Mouse (Mus musculus) embryonic facial prominence, embryonic 13.5 days (tissue): Measurements from ENCODE around the gene Pdzd4. TPM values are rescaled to one million over a fixed set of nuclear protein-coding genes. Genes with fewer than 3 reads are reported as not detected.

Experiments used
- ATAC-seq: fragments of 200-750 bp; cut with Nextera tagmentation; 2 replicates; pipeline ENCODE4 v1.8.0; 2017; ENCODE audit warnings: low read depth; ENCODE audit not compliant: insufficient number of reproducible peaks, insufficient read depth, low FRiP score, low TSS enrichment
- H3K27ac ChIP-seq: fragments of 300-500 bp; sonication (generic); 2 replicates; pipeline ENCODE4 v1.5.1; 2015; ENCODE audit warnings: moderate library complexity, mild to moderate bottlenecking, inconsistent platforms
- H3K27me3 ChIP-seq: fragments of 300-500 bp; sonication (generic); 2 replicates; pipeline ENCODE4 v1.6.1; 2015; ENCODE audit warnings: mild to moderate bottlenecking, inconsistent platforms
- H3K36me3 ChIP-seq: fragments of 300-500 bp; sonication (generic); 2 replicates; pipeline ENCODE4 v1.6.1; 2015; ENCODE audit warnings: mild to moderate bottlenecking, inconsistent platforms
- H3K4me1 ChIP-seq: fragments of 300-500 bp; sonication (generic); 2 replicates; pipeline ENCODE4 v1.6.1; 2015; ENCODE audit warnings: inconsistent platforms
- H3K4me2 ChIP-seq: fragments of 300-500 bp; sonication (generic); 2 replicates; pipeline ENCODE4 v1.6.1; 2015; ENCODE audit warnings: moderate library complexity, mild to moderate bottlenecking, inconsistent platforms
- H3K4me3 ChIP-seq: fragments of 300-500 bp; sonication (generic); 2 replicates; pipeline ENCODE4 v1.5.1; 2015; ENCODE audit warnings: mild to moderate bottlenecking, inconsistent platforms
- H3K9ac ChIP-seq: fragments of 300-500 bp; sonication (generic); 2 replicates; pipeline ENCODE4 v1.6.1; 2015; ENCODE audit warnings: mild to moderate bottlenecking, inconsistent platforms
- H3K9me3 ChIP-seq: fragments of 300-500 bp; sonication (generic); 2 replicates; pipeline ENCODE4 v1.6.1; 2016; ENCODE audit warnings: inconsistent platforms
- WGBS: fragments of 180-500 bp; shearing (Covaris S2); methylation state at CpG from one replicate; pipeline ENCODE4 v1.1.7; 2015; ENCODE audit warnings: mixed read lengths; 5-methylcytosine and 5-hydroxymethylcytosine counted together
- polyA plus RNA-seq: library from polyadenylated mRNA; unstranded; fragments of >200 nt; fragmentation: Nextera tagmentation; extraction: Ambion mirVana; gene quantifications from 2 replicates; pipeline ENCODE4 v1.2.1, GENCODE M21; 2015

The Pdzd4 gene
- 1.7 and 2.1 TPM in 2 replicates for polyA plus RNA-seq

DNA sequence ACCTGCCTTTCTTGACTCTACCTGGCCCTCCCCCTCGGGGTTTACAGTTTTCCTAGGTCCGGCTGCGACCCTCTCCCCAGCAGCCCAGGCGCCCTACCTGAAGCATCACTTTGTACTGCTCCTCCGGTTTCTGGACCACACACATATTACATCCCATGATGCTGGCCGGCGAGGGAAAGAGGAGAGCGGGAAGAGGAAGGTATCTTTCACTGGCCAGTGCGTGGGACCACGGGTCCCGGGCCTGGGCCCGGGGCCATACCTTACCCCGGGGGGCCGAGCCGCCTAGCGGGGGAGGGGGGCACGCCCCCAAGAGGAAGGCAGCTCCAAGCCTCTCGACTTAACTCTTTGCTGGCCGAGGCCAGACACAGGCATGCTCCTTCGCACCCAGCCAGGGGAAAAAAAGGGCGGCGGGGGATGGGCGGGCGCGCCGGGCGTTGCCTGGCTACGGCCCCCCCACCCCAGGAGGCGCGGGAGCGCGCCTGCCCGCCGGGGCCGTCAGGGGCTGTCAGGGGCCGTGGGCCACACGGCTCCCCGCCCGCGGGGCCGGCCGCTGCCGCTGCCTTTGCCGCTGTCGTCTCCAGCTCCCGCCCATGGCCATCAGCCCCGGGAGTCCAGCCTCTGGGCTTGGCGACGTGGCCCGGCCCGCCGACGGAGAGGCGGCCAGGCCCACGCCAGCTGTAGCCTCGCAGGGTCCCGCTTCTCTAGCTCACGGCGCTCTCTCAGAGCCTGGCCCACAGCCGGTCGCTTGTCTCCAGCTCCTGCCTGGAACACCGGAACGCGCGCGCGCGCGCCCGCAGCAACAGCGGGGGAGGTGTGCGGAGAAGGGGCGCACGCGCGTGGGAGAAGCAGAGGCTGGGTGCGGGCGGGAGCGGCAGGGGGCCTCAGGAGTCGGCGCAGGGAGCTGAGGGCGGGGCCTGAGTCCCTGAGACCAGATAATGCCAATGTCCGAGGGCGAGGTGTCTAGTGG is at the start of gene Pdzd4:
Gene Pdzd4, minus strand, starts transcription at position 785 of the 967 bp plus-strand sequence.
- H3K9ac ChIP-seq, result peak within 1 kb of the TSS; percentile 82
- ATAC-seq, result peak; percentile 68
- no peaks in the 10 kb centered on the region for H3K9me3 ChIP-seq
- peak within 1 kb of the TSS; percentile 66 for H3K27ac ChIP-seq
- H3K4me3 ChIP-seq, result peak within 1 kb of the TSS; percentile 64
- peaks cover 4% of the 10 kb centered on the region; the same call in 1 of the 2 replicates for H3K4me1 ChIP-seq
- H3K36me3 ChIP-seq, result no peaks in the 10 kb centered on the region
- WGBS, result 26% methylated on average over 75 of the region's 84 CpGs
- peak within 1 kb of the TSS; percentile 69 for H3K4me2 ChIP-seq
- H3K27me3 ChIP-seq, result peaks cover 14% of the 10 kb centered on the region

DNA sequence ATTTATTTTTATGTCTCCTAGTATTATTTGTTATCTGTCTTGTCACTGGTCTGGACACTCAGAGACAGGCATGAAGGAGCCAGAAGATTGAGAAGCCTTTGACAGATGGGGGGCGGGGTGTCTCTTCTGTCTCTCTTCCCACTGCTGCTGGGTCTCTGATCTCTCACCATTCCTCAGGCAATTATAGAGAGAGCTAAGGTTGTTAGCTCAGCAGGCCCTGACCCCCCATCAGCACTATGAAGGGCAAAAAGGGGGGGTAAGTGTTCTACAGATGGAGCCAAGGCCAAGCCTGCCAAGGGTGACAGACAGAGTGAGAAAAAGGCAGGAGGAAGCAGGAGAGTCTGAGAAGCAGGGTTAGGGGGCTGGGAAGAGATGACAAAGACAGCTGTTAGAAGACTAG is 47.2 kb upstream of the Pdzd4 start:
- no peaks in the 10 kb centered on the region for H3K9me3 ChIP-seq
- no peaks in the 10 kb centered on the region for H3K27me3 ChIP-seq
- no peak overlapping the region for H3K27ac ChIP-seq
- no peak overlapping the region for H3K4me3 ChIP-seq
- H3K4me1 ChIP-seq, result peaks cover 4% of the 10 kb centered on the region; the same call in 1 of the 2 replicates
- no peaks in the 10 kb centered on the region for H3K36me3 ChIP-seq
- H3K9ac ChIP-seq, result no peak overlapping the region
- no peak for ATAC-seq
- 50% methylated on average over 1 of the region's 1 CpGs for WGBS
- H3K4me2 ChIP-seq, result no peak overlapping the region

DNA sequence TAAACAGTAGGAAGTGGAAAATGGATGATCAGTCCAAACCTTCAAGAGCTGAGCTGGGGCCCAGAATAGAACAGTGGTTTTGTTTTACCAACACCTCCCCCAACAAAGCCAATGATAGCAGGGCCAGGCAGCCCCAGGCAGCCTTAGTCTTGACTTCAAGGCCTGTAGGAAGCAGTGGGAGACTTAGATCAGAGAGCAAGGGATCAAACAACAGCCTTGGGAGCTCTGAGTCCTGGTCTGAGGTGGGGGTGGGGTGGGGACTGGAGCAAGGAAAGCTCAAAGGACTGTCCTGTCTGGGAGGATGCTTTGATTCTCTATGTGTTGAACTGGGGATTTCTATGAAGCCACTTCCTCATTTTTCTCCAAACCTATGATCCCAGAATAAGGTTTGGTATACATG is 46.7 kb upstream of the Pdzd4 start:
- no peak overlapping the region for H3K4me2 ChIP-seq
- ATAC-seq, result no peak
- no peak overlapping the region for H3K27ac ChIP-seq

DNA sequence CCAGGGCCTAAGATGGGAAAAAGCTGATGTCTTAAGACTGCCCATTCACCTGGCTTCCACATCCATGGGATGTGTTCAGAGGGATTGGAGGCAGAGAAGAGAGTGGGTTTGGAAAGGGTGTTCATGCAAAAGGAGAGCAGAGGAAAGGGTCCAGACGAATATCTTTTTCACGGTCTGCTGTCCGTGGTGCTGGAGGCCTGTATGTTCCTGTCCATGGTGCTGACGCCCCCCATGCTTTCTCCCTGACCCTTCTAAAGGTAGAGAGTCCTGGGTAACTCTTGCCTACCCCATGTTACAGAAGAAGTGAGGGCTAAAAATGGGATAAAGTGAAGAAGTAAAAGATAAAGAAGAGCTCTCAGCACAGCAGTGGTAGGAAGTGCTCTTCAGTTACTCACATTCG is 44.6 kb upstream of the Pdzd4 start:
- 9% methylated on average over 5 of the region's 5 CpGs for WGBS
- Histone ChIP-seq H3K4me2 (no peak overlapping the region), H3K27ac (no peak overlapping the region), H3K4me1 (peaks cover 4% of the 10 kb centered on the region; the same call in 1 of the 2 replicates), H3K9ac (no peak overlapping the region), H3K36me3 (no peaks in the 10 kb centered on the region), H3K27me3 (no peaks in the 10 kb centered on the region), H3K9me3 (no peaks in the 10 kb centered on the region), H3K4me3 (no peak overlapping the region)
- ATAC-seq, result no peak

More for the DNA sequence above, 46.7 kb upstream of the Pdzd4 start:
- H3K36me3 ChIP-seq, result no peaks in the 10 kb centered on the region
- no peak overlapping the region for H3K9ac ChIP-seq
- no peaks in the 10 kb centered on the region for H3K27me3 ChIP-seq
- H3K9me3 ChIP-seq, result no peaks in the 10 kb centered on the region
- peaks cover 4% of the 10 kb centered on the region; the same call in 1 of the 2 replicates for H3K4me1 ChIP-seq
- H3K4me3 ChIP-seq, result no peak overlapping the region

DNA sequence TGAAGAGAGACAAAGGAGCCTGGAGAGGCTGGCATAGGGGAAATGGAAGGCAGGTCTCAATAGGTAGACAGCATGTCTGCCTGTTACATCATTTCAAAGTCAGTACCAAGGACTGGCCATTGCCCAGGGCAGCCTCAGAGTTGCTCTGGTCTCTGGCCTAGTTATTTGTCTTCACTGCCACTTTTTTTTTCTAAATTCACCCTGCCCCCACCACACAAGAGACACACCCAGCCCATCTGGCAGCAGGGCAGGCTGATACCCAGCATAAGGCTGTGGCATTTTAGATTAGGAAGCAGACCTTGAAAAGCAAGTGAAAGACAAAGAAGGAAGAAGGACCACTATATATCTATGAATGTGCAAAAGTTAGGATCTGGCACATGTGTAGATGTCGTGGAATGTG is 43.1 kb upstream of the Pdzd4 start:
- WGBS, result 71% methylated on average over 1 of the region's 1 CpGs
- H3K4me2 ChIP-seq, result no peak overlapping the region
- peaks cover 4% of the 10 kb centered on the region; the same call in 1 of the 2 replicates for H3K4me1 ChIP-seq
- H3K27ac ChIP-seq, result no peak overlapping the region
- no peak overlapping the region for H3K9ac ChIP-seq
- H3K36me3 ChIP-seq, result no peaks in the 10 kb centered on the region
- no peak overlapping the region for H3K4me3 ChIP-seq
- no peak for ATAC-seq
- no peaks in the 10 kb centered on the region for H3K9me3 ChIP-seq
- H3K27me3 ChIP-seq, result no peaks in the 10 kb centered on the region

DNA sequence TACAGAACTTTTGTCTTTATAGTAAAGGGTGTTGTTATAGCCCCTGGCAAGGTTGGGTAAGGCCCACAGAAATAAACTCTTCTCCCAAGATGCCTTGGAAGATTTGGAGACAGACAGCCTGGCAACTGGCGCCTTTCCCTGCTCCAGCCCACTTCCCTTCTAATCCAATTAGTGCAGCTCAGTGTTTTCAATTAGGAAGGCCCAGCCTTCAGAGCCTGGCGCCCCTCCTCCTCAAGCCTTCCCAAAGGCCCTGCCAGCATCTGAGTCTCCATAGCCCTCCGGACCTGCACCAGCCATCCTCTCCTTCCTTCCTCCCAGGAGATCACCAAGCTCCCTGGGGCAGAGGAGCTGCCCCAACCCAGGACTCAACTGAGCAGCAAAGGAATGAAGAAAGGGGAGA is 42.5 kb upstream of the Pdzd4 start:
- no peak overlapping the region for H3K4me3 ChIP-seq
- H3K36me3 ChIP-seq, result no peaks in the 10 kb centered on the region
- H3K9me3 ChIP-seq, result no peaks in the 10 kb centered on the region
- no peak overlapping the region for H3K4me2 ChIP-seq
- H3K27ac ChIP-seq, result no peak overlapping the region
- H3K9ac ChIP-seq, result no peak overlapping the region
- H3K27me3 ChIP-seq, result no peaks in the 10 kb centered on the region
- H3K4me1 ChIP-seq, result peaks cover 4% of the 10 kb centered on the region; the same call in 1 of the 2 replicates
- ATAC-seq, result no peak
- WGBS, result 18% methylated on average over 3 of the region's 3 CpGs

DNA sequence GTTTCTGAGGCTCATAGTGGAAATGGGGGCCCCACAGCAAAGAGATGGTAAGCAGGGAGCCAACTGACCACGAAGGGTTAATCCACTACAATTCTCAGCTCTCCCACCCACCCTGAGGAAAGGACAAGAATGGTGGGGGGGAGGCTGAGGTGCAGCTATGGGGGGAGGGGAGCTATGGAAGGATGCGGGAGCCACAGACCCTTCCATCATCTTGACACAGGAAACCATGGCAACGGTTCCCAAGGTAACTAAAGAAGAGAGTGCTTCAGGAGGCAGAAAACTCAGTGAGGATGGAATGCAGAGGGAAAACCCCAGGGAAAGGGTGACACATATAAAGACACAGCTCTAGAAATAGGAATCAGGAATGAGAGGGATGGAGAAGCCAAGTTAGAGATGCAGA is 39.9 kb upstream of the Pdzd4 start:
- H3K9me3 ChIP-seq, result no peaks in the 10 kb centered on the region
- H3K9ac ChIP-seq, result no peak overlapping the region
- peaks cover 4% of the 10 kb centered on the region; the same call in 1 of the 2 replicates for H3K27me3 ChIP-seq
- H3K4me3 ChIP-seq, result no peak overlapping the region
- H3K36me3 ChIP-seq, result no peaks in the 10 kb centered on the region
- peaks cover 4% of the 10 kb centered on the region; the same call in 1 of the 2 replicates for H3K4me1 ChIP-seq
- ATAC-seq, result no peak
- no peak overlapping the region for H3K4me2 ChIP-seq
- 54% methylated on average over 3 of the region's 3 CpGs for WGBS
- no peak overlapping the region for H3K27ac ChIP-seq

DNA sequence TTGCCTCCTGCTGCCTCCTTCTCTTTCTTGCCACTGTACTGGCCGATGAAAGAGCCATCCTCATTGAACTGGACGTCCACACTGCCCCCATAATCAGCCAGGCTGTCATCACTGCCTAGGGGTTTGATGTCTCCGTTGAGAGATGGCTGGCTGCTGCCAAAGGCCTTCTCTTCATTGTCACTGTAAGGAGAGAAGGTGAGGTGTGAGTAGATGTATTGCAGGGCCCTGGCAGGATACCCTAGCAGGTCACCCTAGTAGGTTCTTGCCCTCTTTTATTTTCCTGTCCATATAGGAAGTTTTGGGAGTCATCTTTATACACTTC is 30.3 kb upstream of the Pdzd4 start:
- no peaks in the 10 kb centered on the region; the same call in 1 of the 2 replicates for H3K27me3 ChIP-seq
- no peaks in the 10 kb centered on the region for H3K4me1 ChIP-seq
- no peak for ATAC-seq
- H3K36me3 ChIP-seq, result no peaks in the 10 kb centered on the region
- WGBS, result 64% methylated on average over 3 of the region's 3 CpGs
- H3K4me3 ChIP-seq, result no peak overlapping the region
- no peak overlapping the region for H3K27ac ChIP-seq
- H3K4me2 ChIP-seq, result no peak overlapping the region
- H3K9ac ChIP-seq, result no peak overlapping the region
- H3K9me3 ChIP-seq, result no peaks in the 10 kb centered on the region

DNA sequence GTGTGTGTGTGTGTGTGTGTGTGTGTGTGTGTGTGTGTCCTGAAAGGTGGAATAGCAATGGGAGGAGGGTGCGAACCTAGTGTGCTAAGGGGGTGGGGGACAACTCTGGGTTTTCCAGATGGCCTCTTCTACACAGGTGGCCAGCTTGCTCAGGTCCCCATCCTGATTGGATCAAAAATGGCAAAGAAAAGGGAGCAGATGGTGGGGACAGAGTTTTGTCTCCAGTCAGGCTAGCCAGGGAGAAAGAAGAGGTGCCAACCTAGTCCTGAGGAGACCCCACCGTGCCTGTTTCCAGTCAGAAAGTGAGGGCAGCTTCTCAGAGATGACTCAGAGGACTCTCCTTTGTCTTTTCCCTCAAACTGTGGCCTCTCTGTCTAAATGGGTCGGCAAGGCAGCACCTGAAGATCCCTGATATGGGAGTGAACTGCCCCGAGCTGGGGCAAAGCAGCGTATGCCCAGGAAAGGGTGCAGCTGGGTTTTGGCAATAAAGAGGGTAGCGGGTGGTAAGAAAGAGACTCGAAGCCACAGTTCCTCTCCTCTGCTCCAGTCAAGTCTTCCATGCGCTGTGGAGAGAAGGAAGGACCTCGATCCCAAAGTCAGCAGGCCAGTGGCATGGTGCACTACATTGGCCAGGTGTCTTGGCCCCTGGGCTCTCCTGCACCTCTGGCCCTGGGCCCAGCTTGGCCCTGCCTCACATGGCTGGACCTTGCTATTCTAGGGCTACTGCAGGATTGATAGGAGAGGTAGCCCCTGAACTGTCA is 29.7 kb upstream of the Pdzd4 start:
- H3K9me3 ChIP-seq, result no peaks in the 10 kb centered on the region
- H3K4me1 ChIP-seq, result no peaks in the 10 kb centered on the region
- no peak overlapping the region for H3K4me3 ChIP-seq
- H3K4me2 ChIP-seq, result no peak overlapping the region
- no peak overlapping the region for H3K27ac ChIP-seq
- ATAC-seq, result no peak
- 88% methylated on average over 9 of the region's 9 CpGs for WGBS
- no peaks in the 10 kb centered on the region for H3K36me3 ChIP-seq
- no peak overlapping the region for H3K9ac ChIP-seq
- H3K27me3 ChIP-seq, result no peaks in the 10 kb centered on the region; the same call in 1 of the 2 replicates

DNA sequence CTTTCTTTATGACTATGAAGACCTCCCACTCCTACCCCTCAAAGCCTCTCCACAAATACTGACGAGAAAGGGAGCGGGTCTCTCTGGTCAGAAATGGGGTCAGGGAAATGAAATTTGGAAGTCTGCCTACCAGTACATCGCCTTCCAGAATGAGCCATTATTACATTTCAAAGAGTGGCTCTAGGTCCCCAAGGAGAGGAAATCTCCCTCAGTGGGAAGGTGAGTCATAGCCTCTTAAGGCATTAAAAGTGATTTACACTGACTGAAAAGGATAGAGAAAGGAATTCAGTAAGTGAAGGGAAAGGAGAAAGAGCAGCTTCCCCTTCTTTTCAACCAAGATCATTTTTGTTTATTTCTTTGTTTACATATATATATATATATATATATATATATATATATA is 11.9 kb upstream of the Pdzd4 start:
- WGBS, result 78% methylated on average over 3 of the region's 3 CpGs
- no peak overlapping the region for H3K9ac ChIP-seq
- no peak overlapping the region for H3K4me3 ChIP-seq
- no peaks in the 10 kb centered on the region for H3K27me3 ChIP-seq
- ATAC-seq, result no peak
- no peaks in the 10 kb centered on the region for H3K36me3 ChIP-seq
- no peak overlapping the region for H3K27ac ChIP-seq
- H3K4me1 ChIP-seq, result no peaks in the 10 kb centered on the region
- H3K9me3 ChIP-seq, result no peaks in the 10 kb centered on the region
- H3K4me2 ChIP-seq, result no peak overlapping the region

DNA sequence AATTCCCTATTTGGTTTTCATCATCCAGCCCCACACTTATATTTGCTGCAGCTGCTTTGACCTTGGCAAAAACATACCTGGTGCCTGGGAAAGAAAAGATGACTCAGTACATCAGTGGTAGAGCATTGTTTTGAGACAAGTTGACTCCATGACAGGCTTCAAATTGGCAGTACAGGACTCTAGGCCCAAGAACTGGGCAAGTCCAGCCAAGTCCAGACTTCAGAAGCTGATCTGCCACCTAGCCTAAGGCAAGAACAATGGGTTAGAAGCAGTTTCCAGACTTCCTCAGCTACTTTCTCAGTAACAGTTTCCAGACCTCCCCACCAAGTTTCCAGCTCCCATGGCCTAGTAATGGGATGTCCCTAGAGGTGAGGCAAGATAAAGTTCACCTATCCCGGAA is 11.0 kb upstream of the Pdzd4 start:
- Histone ChIP-seq H3K27me3 (no peaks in the 10 kb centered on the region), H3K27ac (no peak overlapping the region), H3K9me3 (no peaks in the 10 kb centered on the region), H3K4me3 (no peak overlapping the region), H3K36me3 (no peaks in the 10 kb centered on the region), H3K4me1 (no peaks in the 10 kb centered on the region), H3K4me2 (no peak overlapping the region), H3K9ac (no peak overlapping the region)
- whole genome bisulfite sequencing, result 88% methylated on average over 1 of the region's 1 CpGs
- no peak for ATAC-seq
